Mouse (Mus musculus): ENCODE measurements around the gene Klhl18.
"Not testable (repeated sequence)": the region's sequence is repeated elsewhere in the genome, so short reads cannot be mapped to it uniquely, and the experiment has no call there.

Klhl18 gene

GRCm38 (mm10) chr9:110419511-110420112 lies 56.9 kb downstream of the Klhl18 start, which contains the start of gene Ngp:
Ngp (plus strand) TSS chr9:110419747.
- in situ Hi-C loops (cut with MboI): no loop called here

GRCm38 (mm10) chr9:110413785-110414184 lies 62.7 kb downstream of the Klhl18 start:
- in situ Hi-C loops (cut with MboI): no loop called here

- in situ Hi-C loops (cut with MboI): no loop called here
Observed at GRCm38 (mm10) chr9:110412926-110413325, 63.6 kb downstream of the Klhl18 start.

GRCm38 (mm10) chr9:110410908-110411887 lies 65.3 kb downstream of the Klhl18 start:
- in situ Hi-C loops (cut with MboI): no loop called here

- in situ Hi-C loops (cut with MboI): no loop called here
Observed at GRCm38 (mm10) chr9:110408099-110408773, 68.3 kb downstream of the Klhl18 start, which contains the start of gene Ptpn23. Ptpn23 (minus strand) TSS chr9:110408213.

GRCm38 (mm10) chr9:110407311-110408098 lies 69.0 kb downstream of the Klhl18 start:
- in situ Hi-C loops (cut with MboI): no loop called here

GRCm38 (mm10) chr9:110403240-110403639 lies 73.3 kb downstream of the Klhl18 start:
- in situ Hi-C loops (cut with MboI): not testable (repeated sequence)

- in situ Hi-C loops (cut with MboI): no loop called here
Observed at GRCm38 (mm10) chr9:110402731-110403130, 73.8 kb downstream of the Klhl18 start.

GRCm38 (mm10) chr9:110400650-110401049 lies 75.8 kb downstream of the Klhl18 start:
- in situ Hi-C loops (cut with MboI): no loop called here

- in situ Hi-C loops (cut with MboI): no loop called here
Observed at GRCm38 (mm10) chr9:110393295-110393694, 83.2 kb downstream of the Klhl18 start.

- in situ Hi-C loops (cut with MboI): no loop called here
Observed at GRCm38 (mm10) chr9:110390843-110391242, 85.7 kb downstream of the Klhl18 start.

GRCm38 (mm10) chr9:110388011-110388410 lies 88.5 kb downstream of the Klhl18 start:
- in situ Hi-C loops (cut with MboI): no loop called here

GRCm38 (mm10) chr9:110384369-110384929 lies 92.0 kb downstream of the Klhl18 start:
- in situ Hi-C loops (cut with MboI): no loop called here

- in situ Hi-C loops (cut with MboI): no loop called here
Observed at GRCm38 (mm10) chr9:110381292-110381691, 95.2 kb downstream of the Klhl18 start.

GRCm38 (mm10) chr9:110380662-110381061 lies 95.8 kb downstream of the Klhl18 start:
- in situ Hi-C loops (cut with MboI): no loop called here

GRCm38 (mm10) chr9:110379361-110379760 lies 97.1 kb downstream of the Klhl18 start:
- in situ Hi-C loops (cut with MboI): no loop called here

GRCm38 (mm10) chr9:110377655-110378054 lies 98.8 kb downstream of the Klhl18 start:
- in situ Hi-C loops (cut with MboI): not testable (repeated sequence)

Measured in mature B cell (primary cell).